Mouse (Mus musculus) gastrocnemius, postnatal 10 days (tissue): ENCODE results near the gene Golga4. TPM values are rescaled to one million over a fixed set of nuclear protein-coding genes. Genes with fewer than 3 reads are reported as not detected.

Experiments
- DNase-seq: peaks from one replicate; pipeline ENCODE4 v3.0.0; 2021; ENCODE audit warnings: mixed read lengths
- total RNA-seq, 2 experiments: library from RNA; stranded (reverse); gene quantifications; 2 replicates each; pipeline ENCODE4 v1.2.3; 2021

Gene Golga4
- total RNA-seq, 2 experiments from 2014 or later = 144 to 160 TPM

DNA sequence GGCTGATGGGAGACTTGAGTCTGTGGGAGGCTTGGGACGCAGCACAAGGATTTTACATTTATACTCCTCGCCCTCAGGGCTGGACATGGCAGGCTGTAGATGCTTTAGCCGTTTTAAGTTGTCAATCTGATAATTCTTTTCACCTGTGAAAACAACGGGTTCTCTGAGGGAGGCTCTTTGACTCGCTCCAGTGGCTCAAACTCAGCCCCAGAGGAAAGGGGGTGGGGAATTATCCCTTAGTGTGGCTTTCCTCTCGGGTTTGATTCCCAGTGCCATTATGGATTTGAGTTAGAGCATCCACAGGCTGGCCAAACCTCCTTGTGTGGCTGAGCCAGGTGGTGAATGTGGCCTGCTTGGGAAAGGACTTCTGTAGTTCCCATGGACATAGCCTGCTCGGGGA, 118.1 kb downstream of the Golga4 start:
- DNase-seq = no peak

DNA sequence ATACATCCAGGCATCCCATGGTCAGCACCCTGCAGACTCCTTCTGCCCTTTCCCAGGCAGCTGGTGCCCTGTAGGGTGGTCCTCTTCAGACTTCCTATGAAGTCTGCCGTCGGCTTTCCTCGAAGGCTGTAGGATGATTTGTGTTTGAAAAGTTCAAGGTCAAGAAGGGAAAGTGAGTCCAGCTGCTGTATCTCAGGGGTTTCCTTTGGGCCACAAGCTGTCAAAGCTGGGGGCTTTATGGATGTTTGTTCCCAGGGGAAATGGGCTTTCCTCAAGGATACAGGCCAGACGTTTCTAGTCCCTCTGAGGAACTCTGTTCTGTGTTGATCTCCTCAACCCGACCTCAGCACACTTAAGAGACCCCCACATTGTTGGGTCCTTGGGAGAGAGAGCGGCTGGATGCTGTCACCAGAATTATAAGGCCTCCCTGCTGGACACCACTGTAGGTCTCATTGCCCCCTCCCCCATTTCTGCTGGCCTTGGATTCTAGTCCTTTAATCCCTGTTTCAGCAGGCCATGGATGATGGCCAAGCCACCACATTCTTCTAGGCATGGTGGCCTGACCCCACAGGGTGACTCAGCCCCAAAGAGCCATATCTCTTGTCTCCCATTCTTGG, 123.8 kb downstream of the Golga4 start:
- no peak for DNase-seq

Other genes starting within 250 kb of the Golga4 start
- gene Eomes, start 28.1 kb upstream of the Golga4 start, total RNA-seq = not detected
- gene Itga9, start 100.4 kb downstream of the Golga4 start, total RNA-seq = 10 to 100 TPM; 27.0 to 31.1 TPM